Mouse (Mus musculus): Measurements from ENCODE around the gene Vdr.

DNA sequence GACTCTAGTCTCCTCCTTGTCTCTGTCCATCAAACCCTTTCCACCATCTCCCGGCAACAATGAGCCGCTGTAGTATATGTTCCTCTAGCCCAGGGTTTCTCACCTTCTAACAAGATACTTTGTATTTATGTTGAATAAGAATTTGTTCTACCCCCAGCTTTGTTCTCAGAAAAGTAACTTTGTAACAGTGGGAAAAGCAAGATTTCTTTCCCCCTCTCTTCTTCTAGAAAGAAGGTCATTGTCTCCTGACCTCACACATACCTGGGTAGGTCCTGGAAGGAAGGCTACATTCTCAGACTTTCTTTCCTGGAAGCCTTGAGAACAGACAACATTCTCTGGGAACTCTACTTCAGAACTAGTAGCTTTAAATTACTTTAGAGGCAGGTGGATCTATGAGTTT is at the start of gene Vdr:
- TF ChIP-seq CTCF (IDR thresholded peaks at IDR 0.05), result no peak
- no peak for TF ChIP-seq EP300 (IDR thresholded peaks at IDR 0.05)

Data from lung, postnatal 0 days (tissue).